Mouse (Mus musculus): ENCODE measurements around the gene Rnf220.

Gene Rnf220

DNA sequence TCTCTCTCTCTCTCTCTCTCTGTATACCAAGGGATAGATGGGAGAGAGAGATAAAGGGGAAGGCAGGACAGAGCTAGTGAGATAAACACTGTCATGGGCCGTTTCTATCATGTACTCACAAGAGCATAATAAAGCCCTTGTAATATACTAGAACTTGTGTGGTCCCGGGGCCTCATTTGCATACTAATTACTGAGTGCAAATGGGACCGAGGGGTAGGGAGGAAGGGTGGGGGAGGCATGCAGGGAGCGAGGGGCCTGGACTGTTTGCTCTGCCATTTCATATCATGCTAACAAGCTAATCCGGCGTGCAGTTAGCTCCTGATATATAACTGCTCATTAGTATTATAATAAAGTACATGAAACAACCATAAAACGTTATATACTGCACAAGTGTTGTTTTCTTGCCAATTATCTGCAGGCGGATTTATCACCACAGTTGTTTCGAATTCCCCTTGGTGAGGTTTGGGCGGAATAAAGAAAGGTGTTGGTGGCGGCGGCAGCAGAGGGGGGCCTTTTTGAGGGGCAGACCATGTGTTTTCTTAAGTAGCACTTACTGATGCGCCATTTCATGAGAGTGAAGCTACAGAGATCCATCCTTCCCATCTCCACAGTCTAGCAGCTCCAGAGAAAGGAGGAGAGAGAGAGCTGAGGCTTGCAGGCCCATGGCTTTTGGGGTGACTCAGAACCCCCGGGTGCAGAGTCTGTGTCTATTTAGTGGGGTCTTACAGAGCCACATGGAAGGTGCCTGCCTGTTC, 116.9 kb downstream of the Rnf220 start:
- 66% methylated on average over 14 of the region's 14 CpGs for WGBS

DNA sequence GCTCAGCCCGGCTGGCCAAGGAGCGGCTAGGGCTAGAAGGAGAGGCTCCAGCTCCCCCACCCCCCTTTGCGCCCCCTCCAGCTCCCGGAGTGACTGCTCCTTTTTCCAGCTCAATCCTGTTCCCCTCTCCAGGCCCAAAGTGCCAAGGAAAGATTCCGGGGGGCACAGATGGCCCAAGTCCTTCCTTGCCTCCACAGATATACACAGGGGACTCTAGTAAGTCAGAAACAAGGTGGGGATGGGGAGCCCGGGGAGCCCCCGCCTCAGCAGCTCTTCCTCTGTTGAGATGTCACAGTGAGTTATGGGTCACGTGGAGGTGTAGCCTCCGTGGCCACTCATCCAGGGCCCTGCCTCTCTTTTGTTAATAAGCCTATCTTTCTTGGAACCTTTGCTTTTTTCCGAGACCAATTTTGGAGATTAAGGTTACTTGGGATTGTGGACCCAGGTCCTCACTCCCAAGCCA, 122.7 kb downstream of the Rnf220 start:
- WGBS: 46% methylated on average over 10 of the region's 10 CpGs

GRCm38 (mm10) chr4:117373324-117374077, 123.4 kb downstream of the Rnf220 start:
- 29% methylated on average over 16 of the region's 16 CpGs for WGBS

- WGBS: 67% methylated on average over 2 of the region's 2 CpGs
Observed at GRCm38 (mm10) chr4:117371896-117372295, 125.0 kb downstream of the Rnf220 start.

DNA sequence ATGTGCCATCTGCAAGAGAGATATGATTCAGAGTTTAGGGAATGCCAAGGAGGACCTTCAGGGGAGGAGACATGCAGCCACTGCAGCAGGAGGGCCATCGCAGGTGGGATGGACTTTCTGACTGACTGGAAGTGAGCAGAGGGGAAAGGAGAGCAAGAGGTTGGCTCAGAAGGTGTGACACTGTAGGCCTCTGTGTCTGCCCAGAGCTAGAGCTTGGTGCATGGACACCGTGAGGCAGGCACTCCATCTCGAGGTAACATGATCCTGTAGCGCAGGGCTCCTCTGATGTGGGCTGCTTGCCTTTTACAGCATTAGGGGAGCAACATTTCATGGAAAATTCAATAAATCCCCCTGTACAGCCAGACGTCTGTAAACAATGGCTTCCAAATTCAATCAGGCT, 126.5 kb downstream of the Rnf220 start:
- 82% methylated on average over 5 of the region's 5 CpGs for WGBS

GRCm38 (mm10) chr4:117369571-117369970, 127.3 kb downstream of the Rnf220 start:
- WGBS: 84% methylated on average over 3 of the region's 3 CpGs

- 85% methylated on average over 19 of the region's 19 CpGs for WGBS
Observed at GRCm38 (mm10) chr4:117367365-117367764, 129.5 kb downstream of the Rnf220 start.

GRCm38 (mm10) chr4:117362085-117362484, 134.8 kb downstream of the Rnf220 start:
- 49% methylated on average over 5 of the region's 5 CpGs for WGBS

GRCm38 (mm10) chr4:117361558-117361873, 135.3 kb downstream of the Rnf220 start:
- WGBS: 46% methylated on average over 7 of the region's 7 CpGs

DNA sequence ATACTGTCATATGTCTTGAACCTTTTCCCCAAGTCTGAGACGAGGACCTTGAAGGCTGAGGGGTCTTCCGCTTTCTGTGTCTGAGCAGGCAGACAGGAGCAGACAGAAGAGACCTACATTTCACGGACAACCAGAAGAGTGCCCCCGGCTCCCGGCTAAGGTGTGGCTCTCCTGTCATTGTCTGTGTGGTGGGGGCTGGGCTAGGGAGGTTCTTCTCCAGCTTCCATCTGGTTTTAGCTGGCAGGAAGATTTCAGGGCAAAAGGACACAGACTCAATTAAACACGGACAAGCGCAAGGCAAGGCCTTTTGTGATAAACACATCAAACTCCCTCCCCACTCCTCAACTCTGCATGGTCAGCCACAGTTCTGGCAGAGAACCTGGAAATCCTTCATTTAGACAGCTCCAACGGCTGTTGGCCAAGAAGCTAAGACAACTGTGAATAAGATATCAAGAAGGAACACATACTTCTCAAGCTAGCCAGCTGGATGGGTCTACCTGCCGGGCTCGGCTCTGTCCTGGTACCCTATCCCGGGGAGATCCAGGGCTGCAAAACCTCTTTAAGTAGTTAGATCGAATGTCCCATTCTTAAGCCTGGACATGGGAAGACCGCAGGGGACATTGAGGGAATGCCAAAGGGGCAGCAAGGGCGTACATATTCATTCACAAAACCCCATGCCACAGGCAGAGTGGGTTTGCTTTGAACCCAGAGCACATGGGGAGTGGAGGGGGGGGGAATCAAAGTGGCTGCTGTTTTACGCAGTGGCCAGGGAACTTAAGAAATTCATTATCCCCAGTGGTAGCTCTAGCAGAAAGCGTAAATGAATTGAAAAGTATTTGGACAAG, 135.9 kb downstream of the Rnf220 start:
- 63% methylated on average over 16 of the region's 16 CpGs for WGBS

GRCm38 (mm10) chr4:117359803-117360382, 137.0 kb downstream of the Rnf220 start:
- 92% methylated on average over 17 of the region's 17 CpGs for WGBS

DNA sequence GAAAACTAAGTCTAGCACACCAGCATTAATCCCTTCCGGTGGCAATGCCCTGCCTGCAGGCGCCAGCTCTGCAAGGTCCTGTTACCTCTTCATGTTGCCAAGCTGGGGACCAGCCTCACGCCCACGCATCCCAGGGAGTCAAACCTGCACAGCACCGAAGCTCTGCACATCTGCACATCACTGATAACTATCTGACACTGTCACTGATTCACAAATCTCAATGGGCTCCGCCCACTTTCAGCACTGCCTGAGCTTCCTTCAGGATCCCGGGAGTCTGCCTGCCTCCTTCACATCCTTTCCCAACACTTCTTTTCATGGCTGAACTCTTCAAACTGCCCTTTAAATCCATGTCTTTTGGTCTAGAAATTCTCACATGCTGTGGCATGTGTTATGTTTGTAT, 138.9 kb downstream of the Rnf220 start:
- 72% methylated on average over 7 of the region's 7 CpGs for WGBS

GRCm38 (mm10) chr4:117357104-117357503, 139.7 kb downstream of the Rnf220 start:
- WGBS: 90% methylated on average over 5 of the region's 5 CpGs

- WGBS: 61% methylated on average over 2 of the region's 2 CpGs
Observed at GRCm38 (mm10) chr4:117356223-117356622, 140.6 kb downstream of the Rnf220 start.

- 72% methylated on average over 6 of the region's 6 CpGs for WGBS
Observed at GRCm38 (mm10) chr4:117354651-117355050, 142.2 kb downstream of the Rnf220 start.

DNA sequence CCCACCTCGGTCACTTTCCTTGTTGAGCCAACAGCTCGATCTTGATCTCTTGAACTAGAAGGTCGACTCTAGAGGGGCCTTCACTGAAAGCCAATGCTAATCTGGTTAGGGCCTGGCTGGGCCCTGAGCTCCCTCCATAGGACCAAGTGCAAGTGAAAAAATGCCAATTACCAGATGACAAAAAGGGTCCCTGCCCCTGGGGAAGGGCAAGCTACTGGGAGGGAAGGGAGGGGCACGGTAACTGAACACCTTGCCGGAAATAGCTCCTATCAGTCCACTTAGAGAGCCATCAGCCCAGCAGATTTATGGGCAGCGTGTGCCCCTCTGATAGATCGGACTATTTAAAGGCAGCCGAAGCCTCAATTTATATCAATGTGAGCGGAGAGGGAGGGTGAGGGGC, 143.9 kb downstream of the Rnf220 start:
- 96% methylated on average over 9 of the region's 9 CpGs for WGBS

- WGBS: 75% methylated on average over 5 of the region's 5 CpGs
Observed at GRCm38 (mm10) chr4:117352071-117352470, 144.8 kb downstream of the Rnf220 start.

- 72% methylated on average over 12 of the region's 12 CpGs for WGBS
Observed at GRCm38 (mm10) chr4:117350139-117350693, 146.6 kb downstream of the Rnf220 start.

DNA sequence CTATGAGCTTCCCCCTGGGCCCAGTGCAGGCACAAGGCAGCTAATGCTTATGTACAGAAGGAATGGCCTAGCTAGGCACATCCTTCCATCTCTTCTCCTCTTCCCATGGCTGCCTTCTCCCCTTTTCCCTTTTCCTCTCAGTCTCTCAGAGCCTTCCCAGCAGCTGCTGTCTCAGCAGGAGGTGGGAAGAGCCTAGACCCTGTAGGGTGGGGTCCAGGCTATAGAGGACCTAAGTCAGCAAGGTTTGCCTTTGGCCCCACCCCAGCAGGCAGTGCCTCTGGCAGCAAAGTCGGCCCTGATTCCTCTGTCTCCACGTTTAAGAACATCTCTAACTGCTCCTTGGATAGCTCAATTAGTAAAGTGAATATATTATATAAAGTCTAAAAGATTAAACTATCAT, 147.5 kb downstream of the Rnf220 start:
- WGBS: 74% methylated on average over 2 of the region's 2 CpGs

DNA sequence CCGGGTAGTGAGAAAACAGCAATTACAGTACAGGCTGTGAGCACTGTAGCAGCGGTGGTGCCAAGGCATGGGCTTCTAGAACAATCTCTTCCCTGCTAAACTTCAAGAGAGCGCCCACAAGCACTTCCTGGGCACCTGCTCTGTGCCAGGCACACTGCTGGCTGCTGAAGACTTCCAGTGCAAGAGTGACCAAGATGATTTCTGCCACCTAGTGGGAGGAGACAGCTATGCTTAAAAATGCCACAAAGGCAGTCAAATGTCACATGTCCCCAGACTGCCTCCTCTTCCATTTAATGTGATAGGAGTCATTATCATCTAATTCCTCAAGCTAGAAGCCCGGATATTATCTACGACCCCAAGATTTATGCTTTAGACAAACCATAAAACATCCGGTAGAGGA, 150.8 kb downstream of the Rnf220 start:
- 65% methylated on average over 6 of the region's 6 CpGs for WGBS

GRCm38 (mm10) chr4:117343385-117343784, 153.5 kb downstream of the Rnf220 start:
- WGBS: 84% methylated on average over 8 of the region's 8 CpGs

GRCm38 (mm10) chr4:117342751-117343150, 154.1 kb downstream of the Rnf220 start:
- 54% methylated on average over 12 of the region's 12 CpGs for WGBS
